Mouse (Mus musculus) layer of hippocampus, postnatal 14 days (tissue): Measurements from ENCODE around the gene Olfr918. TPM values are rescaled to one million over a fixed set of nuclear protein-coding genes. Genes with fewer than 3 reads are reported as not detected.

Source experiments
- DNase-seq, 2 experiments: peaks; one replicate each; pipeline ENCODE4 v3.0.0; 2021 to 2022; ENCODE audit warnings: low spot score in 2 of 2, mixed read lengths in 1 of 2
- long read RNA-seq, 2 experiments: library from polyadenylated mRNA; stranded (forward); transcript quantifications; one replicate each; pipeline ENCODE4 v2.0.0; 2021
- total RNA-seq, 2 experiments: library from RNA; stranded (reverse); gene quantifications; 2 replicates each; pipeline ENCODE4 v1.2.3; 2021

Gene Olfr918
- not detected for total RNA-seq
- long read RNA-seq, experiment 1 = 0 reads
- long read RNA-seq, experiment 2 = 0 reads

- no peak for DNase-seq
Measured at GRCm38 (mm10) chr9:38674501-38674900, at the start of gene Olfr918. TSS of gene Olfr918 (minus strand) at chr9:38674601.

GRCm38 (mm10) chr9:38724044-38724443, 49.6 kb upstream of the Olfr918 start:
- no peak for DNase-seq

GRCm38 (mm10) chr9:38718927-38719441, 44.6 kb upstream of the Olfr918 start:
- DNase-seq = no peak

- DNase-seq = peak in 1 of 2 experiments; percentile 11
Measured at GRCm38 (mm10) chr9:38718102-38718501, 43.7 kb upstream of the Olfr918 start, which contains the start of gene Vwa5a. TSS of gene Vwa5a (plus strand) at chr9:38718268.

- no peak for DNase-seq
Measured at GRCm38 (mm10) chr9:38672887-38673286, 1.5 kb downstream of the Olfr918 start.

- DNase-seq = no peak
Measured at GRCm38 (mm10) chr9:38665742-38666141, 8.7 kb downstream of the Olfr918 start, which contains the start of gene Olfr917. TSS of gene Olfr917 (minus strand) at chr9:38665842.

- DNase-seq = no peak
Measured at GRCm38 (mm10) chr9:38659775-38660174, 14.6 kb downstream of the Olfr918 start, which contains the start of gene Olfr916. TSS of gene Olfr916 (minus strand) at chr9:38659875.

GRCm38 (mm10) chr9:38632406-38632805, 42.0 kb downstream of the Olfr918 start:
- DNase-seq = no peak

Other genes with a start within 250 kb of the Olfr918 start
- gene Olfr901, start 245.1 kb downstream of the Olfr918 start, total RNA-seq = not detected
- gene Olfr902, start 226.9 kb downstream of the Olfr918 start, total RNA-seq = not detected
- gene Olfr904, start 211.5 kb downstream of the Olfr918 start, total RNA-seq = not detected
- gene Olfr905, start 203.5 kb downstream of the Olfr918 start, total RNA-seq = not detected
- gene Olfr906, start 187.5 kb downstream of the Olfr918 start, total RNA-seq = not detected
- gene Olfr907, start 178.8 kb downstream of the Olfr918 start, total RNA-seq = not detected
- gene Olfr911-ps1, start 153.0 kb downstream of the Olfr918 start, total RNA-seq = not detected
- gene Olfr910, start 136.8 kb downstream of the Olfr918 start, total RNA-seq = not detected
- gene Olfr912, start 94.4 kb downstream of the Olfr918 start, total RNA-seq = not detected
- not detected for gene Olfr913, start 81.8 kb downstream of the Olfr918 start, total RNA-seq
- not detected for gene Olfr914, start 69.5 kb downstream of the Olfr918 start, total RNA-seq
- not detected for gene Olfr916, start 14.7 kb downstream of the Olfr918 start, total RNA-seq
- not detected for gene Olfr917, start 8.8 kb downstream of the Olfr918 start, total RNA-seq
- gene Olfr919, start 29.1 kb upstream of the Olfr918 start, total RNA-seq = not detected
- gene Vwa5a, start 43.7 kb upstream of the Olfr918 start, total RNA-seq = 1 to 10 TPM; 7.8 to 9.8 TPM
- under 1 TPM in 1 of 2 experiments, not detected in 1; 0.07 TPM for gene Olfr920, start 77.7 kb upstream of the Olfr918 start, total RNA-seq
- gene Olfr921, start 98.5 kb upstream of the Olfr918 start, total RNA-seq = not detected
- not detected for gene Olfr922, start 140.0 kb upstream of the Olfr918 start, total RNA-seq
- gene Olfr923, start 151.9 kb upstream of the Olfr918 start, total RNA-seq = not detected
- gene Olfr924, start 169.8 kb upstream of the Olfr918 start, total RNA-seq = not detected
- not detected for gene Olfr26, start 180.5 kb upstream of the Olfr918 start, total RNA-seq
- not detected for gene Olfr926, start 202.5 kb upstream of the Olfr918 start, total RNA-seq